Mouse (Mus musculus) C2C12 (cell line): Measurements from ENCODE around the gene Akap10.
"Not testable (repeated sequence)": the region's sequence is repeated elsewhere in the genome, so short reads cannot be mapped to it uniquely, and the experiment has no call there.

Experiments used
- CTCF ChIP-seq: IDR thresholded peaks from one replicate; pipeline ENCODE4 v1.5.1; 2011; ENCODE audit not compliant: control insufficient read depth, insufficient read depth, insufficient read length
- FOSL1 ChIP-seq: IDR thresholded peaks from one replicate; pipeline ENCODE4 v1.8.0; 2011; ENCODE audit warnings: mild to moderate bottlenecking, low read length; ENCODE audit not compliant: poor library complexity, insufficient read depth, severe bottlenecking
- MAX ChIP-seq: IDR thresholded peaks from one replicate; pipeline ENCODE4 v1.6.1; 2011; ENCODE audit warnings: mild to moderate bottlenecking, control low read depth
- MYOD1 ChIP-seq: IDR thresholded peaks from one replicate; pipeline ENCODE4 v1.6.1; 2011; ENCODE audit warnings: low read depth; ENCODE audit not compliant: control insufficient read depth, insufficient read length
- MYOG ChIP-seq: IDR thresholded peaks from one replicate; pipeline ENCODE4 v1.6.1; 2011; ENCODE audit not compliant: control insufficient read depth, insufficient read length; ENCODE audit errors: extremely low read depth
- USF1 ChIP-seq: IDR thresholded peaks from one replicate; pipeline ENCODE4 v1.6.1; 2011; ENCODE audit warnings: low read depth, mild to moderate bottlenecking, control low read depth, moderate library complexity

DNA sequence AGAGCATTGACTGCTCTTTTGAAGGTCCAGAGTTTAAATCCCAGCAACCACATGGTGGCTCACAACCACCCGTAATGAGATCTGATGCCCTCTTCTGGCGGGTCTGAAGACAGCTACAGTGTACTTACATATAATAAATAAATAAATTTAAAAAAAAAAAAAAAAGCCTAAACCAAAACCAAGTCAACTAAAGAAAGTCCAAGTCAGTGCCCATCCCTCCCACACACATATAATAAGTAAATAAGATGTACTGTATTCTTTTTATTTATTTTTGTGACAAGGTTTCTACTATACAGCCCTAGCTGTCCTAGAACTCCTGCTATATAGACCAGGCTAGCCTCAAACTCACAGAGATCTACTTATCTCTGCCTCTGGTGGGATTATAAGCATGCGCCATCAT lies 89.4 kb downstream of the Akap10 start:
- not testable (repeated sequence) for TF ChIP-seq CTCF, MYOD1, USF1, FOSL1, MYOG, MAX
